Mouse (Mus musculus) frontal cortex, postnatal 36 days (tissue): Measurements from ENCODE around the gene Rpl37.
"Not testable (repeated sequence)": the region's sequence is repeated elsewhere in the genome, so short reads cannot be mapped to it uniquely, and the experiment has no call there.

Experiments
- DNase-seq, 2 experiments: peaks; one replicate each; pipeline ENCODE4 v3.0.0; 2022; ENCODE audit warnings: low spot score in 2 of 2

Rpl37 gene

DNA sequence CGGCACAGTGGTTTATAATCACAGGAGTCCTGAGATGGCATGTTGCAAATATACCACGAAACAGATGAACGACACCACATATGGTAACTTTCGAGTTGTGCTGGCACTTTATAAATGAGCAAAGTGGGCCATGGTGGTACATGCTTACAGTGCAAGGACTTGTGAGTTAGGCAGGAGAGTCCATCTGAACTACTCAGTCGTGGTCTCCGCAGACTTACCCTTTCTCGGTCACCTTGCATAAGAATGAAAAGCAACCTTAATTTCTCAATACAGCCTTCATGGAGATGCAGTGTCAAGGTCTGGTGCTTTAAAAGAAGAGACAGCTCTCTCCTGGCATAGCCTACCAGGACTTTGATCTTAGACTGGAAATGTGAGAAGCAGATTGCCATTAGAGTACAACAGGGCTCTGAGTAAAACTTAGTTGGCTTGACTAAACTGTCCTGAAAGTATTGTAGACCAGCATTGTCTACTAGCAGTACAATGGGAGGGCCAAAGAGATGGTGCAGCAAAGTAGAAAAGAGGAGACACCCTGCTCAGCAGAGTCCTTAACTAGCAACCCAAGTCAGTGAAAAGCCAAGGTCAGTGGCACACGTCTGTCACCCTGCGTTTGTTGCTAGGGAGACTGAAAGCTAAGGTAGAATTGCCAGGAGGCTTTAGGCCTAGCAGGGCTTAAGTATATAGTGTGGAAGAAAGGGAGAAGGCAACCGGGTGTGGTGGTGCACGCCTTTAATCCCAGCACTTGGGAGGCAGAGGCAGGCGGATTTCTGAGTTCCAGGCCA, 5.3 kb downstream of the Rpl37 start:
- DNase-seq: no peak

DNA sequence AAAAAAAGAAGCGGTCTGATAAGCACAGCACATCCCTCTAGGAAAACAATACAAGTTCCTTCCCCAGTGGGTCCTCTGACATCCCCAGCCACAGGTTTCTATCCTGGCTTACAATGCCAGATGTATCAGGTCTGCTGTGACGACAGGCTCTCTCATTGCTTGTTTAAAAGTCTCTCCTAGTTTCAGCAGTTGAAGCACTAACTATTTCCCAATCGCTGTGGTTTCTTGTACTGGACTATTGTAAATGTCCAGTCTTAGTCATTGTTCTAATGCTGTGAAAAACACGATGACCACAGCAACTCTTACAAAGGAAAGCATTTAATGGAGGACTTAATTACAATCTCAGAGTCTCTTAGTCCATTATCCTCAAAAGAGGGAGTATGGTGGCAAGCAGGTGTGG, 10.0 kb downstream of the Rpl37 start:
- no peak for DNase-seq

DNA sequence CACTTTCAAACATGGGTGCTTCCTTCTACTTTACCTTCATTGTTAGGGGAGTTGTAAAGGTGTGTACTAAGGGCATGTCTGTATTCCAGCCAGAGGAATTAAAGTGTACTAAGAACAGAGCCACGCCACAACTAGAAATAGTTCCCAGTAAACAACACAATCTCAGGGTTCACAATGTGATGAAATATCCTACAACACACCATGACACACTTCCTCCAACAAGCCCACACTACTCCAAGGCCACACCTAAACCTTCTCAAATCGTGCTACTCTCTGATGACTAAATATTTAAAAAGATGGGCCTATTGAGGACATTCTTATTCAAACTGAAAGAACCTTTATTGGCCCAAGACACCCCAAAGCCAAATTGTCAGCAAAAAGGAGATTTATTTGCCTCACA, 11.0 kb downstream of the Rpl37 start:
- no peak for DNase-seq

DNA sequence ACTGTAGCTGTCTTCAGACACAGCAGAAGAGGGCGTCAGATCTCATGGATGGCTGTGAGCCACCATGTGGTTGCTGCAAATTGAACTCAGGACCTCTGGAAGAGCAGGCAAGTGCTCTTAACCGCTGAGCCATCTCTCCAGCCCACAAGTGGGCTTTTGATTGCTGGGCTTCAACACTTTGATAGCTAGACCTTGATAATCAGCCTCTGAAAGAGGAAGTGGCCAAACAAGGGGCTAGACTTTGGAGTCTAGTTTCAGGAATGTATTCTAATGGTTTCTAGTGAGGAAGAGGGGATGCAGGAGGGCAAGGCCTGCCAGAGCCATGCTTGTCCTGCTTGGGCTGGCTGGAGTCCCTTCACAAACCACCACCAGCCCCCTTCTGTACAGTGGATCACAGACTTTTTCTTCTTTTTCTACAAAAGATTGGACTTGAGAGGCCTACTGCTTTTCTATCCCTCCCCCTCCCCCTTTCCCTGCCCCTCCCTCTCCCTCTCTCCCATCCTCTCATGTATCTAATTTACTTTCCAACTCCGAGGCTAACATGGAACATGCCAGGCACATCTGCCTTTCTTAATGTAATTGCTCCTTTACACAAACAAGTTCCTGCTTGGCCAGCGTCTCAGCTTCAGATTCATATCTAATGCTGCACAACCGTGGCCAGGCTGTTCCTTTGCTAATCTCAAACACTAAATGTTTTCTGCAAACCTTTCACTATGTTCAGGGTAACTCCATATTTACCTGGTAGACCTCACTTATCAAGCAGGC, 11.9 kb downstream of the Rpl37 start:
- no peak for DNase-seq

DNA sequence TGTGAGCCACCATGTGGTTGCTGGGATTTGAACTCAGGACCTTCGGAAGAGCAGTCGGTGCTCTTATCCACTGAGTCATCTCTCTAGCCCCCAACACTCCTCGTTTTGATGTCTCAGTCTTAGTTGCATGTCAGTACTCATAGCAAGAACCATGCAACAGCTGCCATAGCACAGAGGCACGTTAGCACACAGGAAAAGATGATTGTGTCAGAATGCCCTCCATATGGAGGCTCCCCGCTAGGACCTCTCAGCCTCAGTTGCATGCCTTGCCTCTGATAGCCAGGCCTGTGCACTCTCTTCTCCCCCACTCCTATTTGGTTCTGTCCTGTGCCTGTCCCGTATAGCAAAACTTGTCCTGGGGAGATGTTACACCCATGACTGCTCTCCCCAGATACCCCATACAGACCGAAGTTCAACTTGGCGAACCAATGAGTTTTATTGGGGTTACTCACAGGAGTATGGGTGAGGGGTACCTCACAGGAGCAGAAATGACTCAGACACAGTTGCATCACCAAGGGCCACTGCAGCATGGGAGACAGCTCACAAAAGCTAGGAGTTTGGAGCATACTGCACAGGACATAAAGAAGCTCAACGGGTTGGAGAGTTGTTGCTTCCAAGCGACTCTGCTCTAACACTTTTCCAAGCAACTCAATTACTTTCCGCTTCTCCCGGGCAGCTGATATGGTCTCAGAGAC, 12.8 kb downstream of the Rpl37 start:
- no peak for DNase-seq

DNA sequence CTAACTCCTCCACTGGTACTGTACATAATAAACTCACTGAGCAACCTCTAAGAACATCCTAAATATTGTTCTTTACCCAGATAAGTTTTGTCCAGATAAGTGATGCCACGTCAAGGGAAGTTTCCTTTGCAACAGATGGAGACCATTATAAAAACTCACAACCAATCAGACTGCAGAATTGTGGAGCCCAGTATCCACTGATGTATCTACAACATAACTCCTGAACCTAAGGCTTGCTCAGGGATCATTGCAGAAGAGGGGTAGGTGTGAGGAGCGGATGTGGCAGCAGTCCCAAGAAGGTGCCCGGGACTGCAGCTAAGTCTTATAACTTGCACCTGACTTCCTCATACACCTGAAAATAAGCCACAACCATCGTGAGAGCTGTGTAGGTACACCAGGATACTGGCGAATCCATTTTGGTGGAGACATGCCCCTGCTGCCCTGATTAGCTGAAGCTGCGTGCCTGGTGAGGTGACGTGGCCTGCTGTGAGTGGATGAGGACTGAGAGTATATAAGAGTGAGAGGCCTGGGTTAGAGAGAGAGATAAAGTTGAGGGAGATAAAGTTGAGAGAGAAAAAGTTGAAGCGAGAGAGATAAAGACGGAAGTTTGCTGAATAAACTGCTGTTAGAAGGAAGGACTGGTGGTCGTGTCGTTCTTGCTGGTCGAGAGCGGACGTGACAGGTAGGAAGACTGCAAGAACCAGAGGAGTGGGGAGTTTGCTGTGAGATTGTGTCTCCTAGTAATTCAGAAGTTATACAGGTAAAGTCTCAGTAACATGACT, 14.6 kb downstream of the Rpl37 start:
- DNase-seq: not testable (repeated sequence)

DNA sequence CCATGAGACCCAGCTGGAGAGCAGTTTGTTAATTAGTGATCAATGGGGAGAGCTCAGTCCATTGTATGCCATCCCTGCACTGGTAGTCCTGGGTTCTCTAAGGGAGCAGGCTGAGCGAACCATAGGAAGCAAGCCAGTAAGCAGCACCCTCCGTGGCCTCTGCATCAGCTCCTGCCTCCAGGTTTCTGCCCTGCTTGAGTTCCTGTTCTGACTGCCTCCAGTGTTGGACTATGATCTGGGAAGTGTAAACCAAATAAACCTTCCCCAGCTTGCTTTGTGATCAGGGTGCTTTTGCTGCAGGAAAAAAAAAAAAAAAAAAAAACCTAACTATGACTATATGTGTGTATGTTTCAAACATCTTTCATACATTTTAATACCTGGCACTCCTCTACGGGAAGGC, 16.9 kb downstream of the Rpl37 start:
- DNase-seq: no peak

DNA sequence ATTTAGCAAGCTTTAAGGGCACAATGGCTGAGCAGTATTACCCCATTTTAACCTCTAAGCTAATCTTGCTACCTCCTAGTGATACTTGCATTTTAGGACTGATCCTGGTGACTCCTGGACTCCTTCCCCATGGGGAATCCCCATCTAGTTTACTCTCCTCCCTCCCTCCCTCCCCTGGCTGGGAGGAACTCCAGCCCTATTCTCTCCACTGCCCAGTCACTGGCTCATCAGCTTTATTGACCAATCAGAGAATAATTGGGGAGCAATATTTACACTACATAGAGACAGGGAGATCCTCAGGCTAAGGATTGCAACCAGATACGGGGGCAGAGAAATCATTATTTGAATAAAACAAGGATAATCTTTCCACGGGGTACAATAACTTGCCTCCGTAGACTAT, 17.7 kb downstream of the Rpl37 start:
- DNase-seq: no peak

DNA sequence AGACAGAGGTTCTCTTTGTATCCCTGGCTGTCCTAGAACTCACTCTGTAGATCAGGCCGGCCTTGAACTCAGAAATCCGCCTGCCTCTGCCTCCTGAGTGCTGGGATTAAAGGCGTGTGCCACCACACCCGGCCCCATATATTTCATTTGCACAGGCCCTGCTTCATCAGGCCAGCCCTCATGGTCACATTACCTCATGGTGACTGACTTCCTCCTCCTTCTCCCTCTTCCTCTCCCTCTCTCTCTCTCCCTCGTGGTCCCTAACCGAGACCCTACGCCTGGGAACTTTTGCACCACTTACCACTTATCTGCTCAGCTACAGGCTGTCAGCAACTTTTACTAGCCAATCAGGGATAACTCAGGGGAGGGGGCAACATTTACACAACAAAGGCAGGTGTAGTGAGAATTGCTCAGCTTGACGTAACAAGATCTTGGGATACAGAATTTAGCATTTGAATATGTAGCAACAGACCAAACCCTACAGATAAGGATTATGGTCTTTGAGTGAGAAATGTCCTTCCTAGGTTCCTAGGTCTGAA, 18.6 kb downstream of the Rpl37 start:
- no peak for DNase-seq

DNA sequence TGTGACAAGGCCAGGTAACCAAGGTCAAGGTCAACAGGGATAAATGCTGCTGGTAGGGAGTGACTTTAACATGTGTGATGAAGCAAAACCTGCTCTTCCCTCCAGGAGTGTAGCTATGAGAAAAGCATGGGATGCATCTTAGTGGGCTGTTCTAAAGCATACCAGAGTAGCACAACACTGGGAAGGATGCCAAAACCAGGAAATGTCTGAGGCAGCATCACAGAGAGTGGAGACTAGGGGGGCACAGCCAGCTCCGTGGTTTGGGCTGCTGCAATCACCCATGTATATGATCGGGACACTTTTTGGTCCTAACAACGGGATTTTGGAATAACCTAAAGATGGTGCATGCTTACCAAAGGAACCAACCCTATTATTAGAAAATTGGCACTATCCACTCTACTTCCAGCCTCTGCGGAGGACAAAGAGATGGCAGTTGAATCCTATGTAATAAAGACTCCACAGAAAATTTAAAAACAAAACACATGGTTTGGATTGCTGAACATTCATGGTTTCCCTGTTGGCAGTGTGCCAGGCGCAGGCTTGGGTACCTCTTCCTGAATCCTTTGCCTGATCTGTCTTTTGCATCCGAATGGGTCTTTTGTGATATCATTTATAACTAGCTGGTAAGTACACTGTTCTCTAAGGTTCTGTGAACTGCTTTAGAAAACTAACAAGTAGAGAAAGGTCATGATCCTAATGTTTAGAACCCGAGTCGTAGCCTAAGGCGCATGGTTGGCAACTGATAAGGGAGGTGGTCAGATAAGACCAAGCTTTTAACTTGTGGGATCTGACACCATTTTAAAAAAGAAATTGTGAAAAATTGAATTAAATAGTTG, 21.8 kb downstream of the Rpl37 start:
- DNase-seq: no peak

DNA sequence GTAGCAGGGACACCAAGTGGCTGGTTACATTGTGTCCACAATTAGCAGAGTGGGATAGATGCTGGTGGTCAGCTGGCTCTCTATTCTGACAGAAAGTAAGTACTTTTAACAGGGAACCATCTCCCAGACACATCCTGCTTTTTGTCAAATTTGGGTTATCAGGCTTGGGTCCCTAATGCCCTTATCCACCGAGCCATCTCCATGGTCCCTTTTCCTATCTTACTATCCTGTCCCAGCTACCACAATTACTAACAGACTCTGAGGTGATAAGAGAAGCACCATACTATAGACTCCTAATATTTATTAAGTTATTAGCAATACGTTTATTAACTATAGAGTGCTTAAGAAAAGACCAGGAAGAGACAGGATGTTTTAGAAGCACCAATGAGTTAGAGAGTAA, 22.9 kb downstream of the Rpl37 start:
- DNase-seq: no peak

DNA sequence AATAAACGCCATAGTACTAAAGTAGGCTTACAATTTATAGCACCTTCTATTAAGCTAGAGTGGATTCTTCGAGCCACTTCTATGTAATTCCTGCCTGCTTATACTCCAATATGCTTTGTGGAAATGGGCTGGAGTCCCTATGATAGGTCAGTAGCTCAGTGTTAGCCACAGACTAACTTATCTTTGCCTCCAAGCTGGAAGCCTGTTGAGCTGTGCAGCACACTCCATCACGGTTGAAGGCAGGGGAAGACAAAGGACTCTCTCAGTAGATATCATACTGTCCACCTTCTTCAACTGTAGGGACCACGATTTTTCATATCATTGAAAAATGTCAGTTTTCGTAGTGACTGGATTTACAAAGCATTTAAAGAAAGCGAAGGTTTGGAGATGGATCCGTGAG, 23.4 kb downstream of the Rpl37 start:
- no peak for DNase-seq

DNA sequence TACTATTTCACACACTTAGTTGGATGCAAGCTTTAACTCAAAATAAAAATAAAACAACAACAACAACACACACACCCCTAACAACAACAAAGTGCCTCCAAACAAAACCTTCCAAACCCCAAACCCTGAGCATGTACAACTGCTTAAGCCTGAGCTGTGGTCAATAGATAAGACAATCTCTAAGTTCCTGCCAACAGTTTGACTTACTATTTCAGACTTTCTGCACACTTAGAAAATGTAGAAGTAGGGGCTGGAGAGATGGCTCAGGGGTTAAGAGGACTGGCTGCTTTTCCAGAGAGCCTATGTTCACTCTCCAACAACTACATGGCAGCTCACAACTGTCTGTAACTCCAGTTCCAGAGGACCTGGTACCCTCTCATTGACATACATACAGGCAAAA, 23.9 kb downstream of the Rpl37 start:
- DNase-seq: no peak

DNA sequence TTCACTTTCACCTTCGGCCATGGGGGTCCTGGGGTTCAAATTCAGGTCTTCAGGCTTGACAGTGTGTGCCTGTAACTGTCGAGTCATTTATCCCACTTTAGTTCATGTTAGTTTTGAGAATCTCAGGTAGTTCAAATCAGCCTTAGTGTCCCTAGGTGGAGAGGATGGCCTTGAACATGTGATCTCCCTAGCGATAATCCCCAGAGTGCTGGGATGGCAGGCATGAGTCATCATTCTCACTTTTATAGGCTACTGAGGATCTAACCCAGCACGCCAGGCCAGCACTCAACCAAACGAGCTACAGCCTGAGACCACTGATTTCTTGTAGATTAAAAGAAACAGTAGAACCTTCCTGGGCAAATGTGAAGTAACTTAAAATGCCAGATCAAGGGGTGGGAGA, 25.6 kb downstream of the Rpl37 start:
- DNase-seq: no peak

DNA sequence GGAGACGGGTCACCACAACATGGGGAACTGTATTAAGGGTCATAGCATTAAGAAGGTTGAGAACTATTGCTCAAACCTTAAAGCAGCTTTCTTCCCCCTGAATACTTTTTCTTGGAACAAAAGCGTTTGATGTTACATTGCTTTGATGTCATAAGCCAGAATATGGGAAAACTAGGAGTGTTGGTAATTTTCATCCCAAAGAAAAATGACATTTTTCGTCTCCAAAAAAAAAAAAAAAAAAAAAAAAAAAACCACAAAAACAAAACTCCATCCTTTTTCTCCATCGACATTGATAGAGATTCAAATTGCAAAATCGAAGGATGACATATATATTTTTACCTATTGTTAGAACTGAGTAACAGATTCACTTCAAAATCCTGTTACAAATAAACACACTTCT, 26.3 kb downstream of the Rpl37 start:
- no peak for DNase-seq

DNA sequence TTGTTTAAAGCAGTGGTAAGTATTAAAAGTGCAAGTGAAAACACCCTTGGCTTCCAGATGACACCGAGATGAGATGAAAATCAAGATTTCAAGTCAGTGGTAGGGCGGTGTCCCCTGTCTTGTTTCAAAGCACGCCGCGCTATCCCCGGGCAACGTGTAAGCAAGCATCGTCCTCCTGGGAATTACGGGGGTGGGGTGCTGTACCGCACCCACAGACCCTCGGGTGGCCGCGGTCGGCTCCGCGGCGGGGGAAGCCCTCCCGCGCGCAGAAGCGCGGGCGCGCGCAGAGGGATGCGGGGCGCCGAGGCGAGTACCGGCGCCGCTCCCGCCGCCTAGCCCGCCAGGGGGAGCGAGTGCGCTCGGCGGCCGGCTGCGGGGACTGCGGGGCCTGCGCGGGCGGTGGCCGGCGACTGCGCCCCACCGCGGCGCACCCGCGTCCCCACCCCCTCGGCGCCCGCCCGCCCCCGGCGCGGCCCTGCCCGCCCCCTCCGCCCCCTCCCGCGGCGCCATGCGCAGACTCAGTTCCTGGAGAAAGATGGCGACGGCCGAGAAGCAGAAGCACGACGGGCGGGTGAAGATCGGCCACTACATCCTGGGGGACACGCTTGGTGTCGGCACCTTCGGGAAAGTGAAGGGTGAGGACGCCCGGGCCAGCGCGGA, 27.0 kb downstream of the Rpl37 start, which contains the start of gene Prkaa1:
Prkaa1 (plus strand) TSS at position 501 of the 660 bp plus-strand sequence.
- DNase-seq: peak; percentile 55 to 64

DNA sequence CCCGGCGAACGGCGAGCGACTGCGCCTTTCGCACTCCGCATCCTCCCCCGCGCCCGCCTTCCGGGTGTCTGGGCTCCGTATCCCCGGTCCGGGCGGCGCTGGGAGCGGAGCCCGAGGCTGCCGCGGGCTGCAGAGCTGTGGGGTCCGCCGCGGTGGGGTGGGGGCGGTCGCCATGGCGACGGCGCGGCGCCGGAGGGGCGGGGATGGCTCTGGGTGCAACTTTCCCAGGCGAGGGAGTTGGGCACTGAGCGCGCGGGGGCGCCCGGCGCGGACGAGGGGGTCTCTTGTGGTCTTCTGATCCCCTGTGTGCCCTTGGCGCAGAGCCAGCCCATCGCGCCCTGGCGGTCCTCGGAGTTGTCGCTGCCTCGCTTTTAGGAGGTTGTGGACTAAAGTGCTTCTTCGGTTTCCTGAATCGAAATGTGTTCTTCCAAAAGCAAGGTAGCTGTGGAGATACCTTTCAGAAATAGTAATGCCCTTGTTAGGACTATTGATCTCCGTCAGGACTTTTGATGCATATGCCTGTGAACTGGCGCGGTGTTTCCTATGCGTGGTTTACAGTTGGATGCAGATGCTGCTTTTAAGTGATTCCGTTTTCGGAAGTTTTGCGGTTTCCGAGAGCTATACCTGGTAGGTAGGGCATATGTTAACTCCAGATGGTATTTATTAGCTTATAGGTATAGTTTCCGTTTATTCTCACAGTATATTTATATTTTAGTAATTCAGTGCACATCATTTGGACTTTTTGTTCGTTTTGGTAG, 27.8 kb downstream of the Rpl37 start:
- DNase-seq: peak in 1 of 2 experiments; percentile 67

DNA sequence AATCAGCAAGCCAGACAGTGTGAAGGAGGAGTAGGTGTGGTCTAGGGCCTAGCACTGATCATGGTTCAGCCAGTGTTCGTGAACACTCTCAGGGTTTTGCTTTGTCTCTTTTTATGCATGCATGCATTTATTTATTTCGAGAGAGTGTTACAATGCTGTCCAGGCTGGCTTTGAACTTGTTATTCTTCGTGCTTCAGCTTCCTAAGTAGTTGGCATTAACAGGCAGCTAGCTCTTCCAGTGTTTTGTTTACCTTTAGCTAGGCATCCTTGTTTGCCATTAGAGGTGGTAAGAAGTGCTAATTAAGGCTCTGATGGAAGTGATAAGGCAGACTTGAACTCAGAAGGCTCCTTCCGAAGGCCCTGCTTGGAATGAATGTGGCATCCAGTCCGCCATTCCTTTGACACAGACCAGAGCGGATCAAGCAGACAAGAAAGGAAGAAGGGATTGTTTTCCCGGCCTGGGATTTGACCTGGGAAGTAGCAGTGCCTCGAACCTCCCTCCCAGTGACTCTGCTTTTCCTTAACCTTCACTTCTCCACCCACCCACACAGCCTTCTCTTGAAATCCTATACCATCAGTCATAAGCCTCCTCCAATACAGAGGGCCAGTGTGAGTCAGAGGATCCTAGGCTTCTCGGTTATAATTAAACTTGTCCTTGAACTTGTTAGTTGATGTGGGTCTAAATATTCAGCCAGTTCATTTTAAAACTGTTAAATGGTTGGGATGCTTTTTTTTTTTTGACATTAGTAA, 28.9 kb downstream of the Rpl37 start:
- DNase-seq: no peak

DNA sequence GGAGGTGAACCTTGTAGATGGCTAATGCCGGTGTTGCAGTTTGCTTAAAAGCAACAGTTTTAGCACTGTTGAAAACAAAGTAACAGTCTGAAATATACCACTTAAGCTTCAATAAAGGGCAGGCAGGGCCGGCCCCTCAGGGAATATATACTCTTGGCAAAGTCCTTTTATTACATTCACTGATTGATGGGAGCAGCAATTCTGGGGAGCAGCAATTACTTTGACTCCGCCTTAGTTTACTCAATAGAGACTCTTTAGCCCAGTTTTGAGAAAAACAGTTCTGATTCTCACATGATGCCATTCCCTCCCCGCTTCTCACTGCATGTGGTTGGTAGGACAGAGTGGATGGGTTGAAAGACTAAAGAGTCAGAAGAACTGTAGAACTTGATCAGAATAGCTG, 32.7 kb downstream of the Rpl37 start:
- no peak for DNase-seq
